Mouse (Mus musculus): ENCODE measurements around the gene Cog5. TPM values are rescaled to one million over a fixed set of nuclear protein-coding genes. Genes with fewer than 3 reads are reported as not detected.

The Cog5 gene
- polyA plus RNA-seq, 1 experiment from 2014 or later, result 31.3 TPM

DNA sequence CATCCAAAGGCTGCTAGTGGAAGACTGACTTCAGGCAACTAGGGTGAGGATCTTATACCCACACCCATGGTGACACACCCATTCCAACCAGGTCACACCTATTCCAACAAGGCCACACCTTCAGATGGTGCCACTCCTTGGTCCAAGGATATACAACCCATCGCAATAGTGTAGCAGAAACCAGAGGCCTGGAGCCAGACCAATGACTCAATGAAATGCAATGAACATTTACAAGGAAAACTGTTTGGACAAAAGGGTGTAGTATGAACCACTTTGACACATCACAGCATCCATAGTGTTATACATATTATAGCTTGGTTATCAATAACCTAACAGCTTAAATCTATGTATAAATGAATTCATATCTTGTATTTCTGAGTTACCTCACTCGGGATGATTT, 194.9 kb downstream of the Cog5 start:
- no peak for ATAC-seq (ENCODE audit: insufficient read depth, low FRiP score)
- no peak overlapping the region for H3K4me3 ChIP-seq (replicated peaks; ENCODE audit: low read length)
- H3K36me3 ChIP-seq (ENCODE audit: control insufficient read depth, insufficient read depth, low read length), result no peaks in the 10 kb centered on the region
- no peaks in the 10 kb centered on the region for H3K4me1 ChIP-seq (ENCODE audit: control insufficient read depth, insufficient read depth, low read length)
- no peaks in the 10 kb centered on the region for H3K27me3 ChIP-seq (ENCODE audit: control insufficient read depth, insufficient read depth, low read length)
- 94% methylated on average over 2 of the region's 2 CpGs for WGBS
- H3K9ac ChIP-seq (ENCODE audit: low read length), result no peak overlapping the region
- no peaks in the 10 kb centered on the region for H3K9me3 ChIP-seq (replicated peaks; ENCODE audit: control insufficient read depth, low read length)
- H3K27ac ChIP-seq (ENCODE audit: low read length), result no peak overlapping the region
- H3K4me2 ChIP-seq (ENCODE audit: low read depth, low read length), result no peak overlapping the region

DNA sequence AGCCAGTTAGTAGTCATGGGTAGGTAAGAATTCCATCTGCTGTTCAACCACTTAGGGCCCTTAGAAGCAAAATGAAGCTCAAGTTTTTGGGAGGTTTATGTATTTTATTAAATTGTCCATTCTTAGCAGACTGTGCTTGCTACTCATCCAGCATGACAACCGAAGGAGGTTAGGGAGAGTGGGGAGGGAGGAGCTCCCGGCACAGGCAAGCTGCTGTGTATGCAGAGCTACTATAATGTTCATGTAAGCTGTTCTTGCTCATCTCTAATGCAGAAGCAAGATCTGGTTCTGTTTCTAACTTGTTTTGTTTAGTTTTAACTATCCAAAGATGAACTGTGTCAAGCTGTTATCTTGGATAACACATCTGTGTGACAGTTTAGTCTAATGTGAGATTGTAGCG, 199.4 kb downstream of the Cog5 start:
- Histone ChIP-seq H3K4me3 (replicated peaks; ENCODE audit: low read length) (no peak overlapping the region), H3K4me2 (ENCODE audit: low read depth, low read length) (no peak overlapping the region), H3K27me3 (ENCODE audit: control insufficient read depth, insufficient read depth, low read length) (no peaks in the 10 kb centered on the region), H3K9ac (ENCODE audit: low read length) (no peak overlapping the region), H3K4me1 (ENCODE audit: control insufficient read depth, insufficient read depth, low read length) (no peaks in the 10 kb centered on the region), H3K36me3 (ENCODE audit: control insufficient read depth, insufficient read depth, low read length) (no peaks in the 10 kb centered on the region), H3K27ac (ENCODE audit: low read length) (no peak overlapping the region), H3K9me3 (replicated peaks; ENCODE audit: control insufficient read depth, low read length) (no peaks in the 10 kb centered on the region)
- no peak for ATAC-seq (ENCODE audit: insufficient read depth, low FRiP score)
- 61% methylated on average over 3 of the region's 3 CpGs for WGBS

DNA sequence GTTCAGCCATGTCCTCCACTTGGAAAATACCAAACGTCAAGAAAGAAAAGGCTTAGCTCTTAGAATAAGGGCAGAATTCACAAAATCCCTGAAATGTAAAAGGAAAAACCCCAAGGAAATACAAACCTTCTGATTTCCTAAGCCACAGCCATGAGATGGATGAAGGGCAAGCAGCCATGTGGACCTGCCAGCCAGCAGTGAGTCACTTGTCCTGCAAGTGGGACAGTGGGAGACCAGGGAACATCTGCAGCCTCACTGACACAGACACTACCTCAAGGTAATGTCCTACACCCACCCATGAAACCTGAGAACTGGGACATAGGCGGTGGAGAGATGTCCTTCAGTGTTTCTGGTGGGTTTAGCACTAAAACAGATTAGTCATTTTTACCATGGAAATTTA, 200.1 kb downstream of the Cog5 start:
- no peak overlapping the region for H3K4me2 ChIP-seq (ENCODE audit: low read depth, low read length)
- no peaks in the 10 kb centered on the region for H3K4me1 ChIP-seq (ENCODE audit: control insufficient read depth, insufficient read depth, low read length)
- WGBS, result 73% methylated on average over 2 of the region's 2 CpGs
- H3K9me3 ChIP-seq (replicated peaks; ENCODE audit: control insufficient read depth, low read length), result no peaks in the 10 kb centered on the region
- H3K4me3 ChIP-seq (replicated peaks; ENCODE audit: low read length), result no peak overlapping the region
- ATAC-seq (ENCODE audit: insufficient read depth, low FRiP score), result no peak
- H3K36me3 ChIP-seq (ENCODE audit: control insufficient read depth, insufficient read depth, low read length), result no peaks in the 10 kb centered on the region
- no peaks in the 10 kb centered on the region for H3K27me3 ChIP-seq (ENCODE audit: control insufficient read depth, insufficient read depth, low read length)
- H3K27ac ChIP-seq (ENCODE audit: low read length), result no peak overlapping the region
- no peak overlapping the region for H3K9ac ChIP-seq (ENCODE audit: low read length)

DNA sequence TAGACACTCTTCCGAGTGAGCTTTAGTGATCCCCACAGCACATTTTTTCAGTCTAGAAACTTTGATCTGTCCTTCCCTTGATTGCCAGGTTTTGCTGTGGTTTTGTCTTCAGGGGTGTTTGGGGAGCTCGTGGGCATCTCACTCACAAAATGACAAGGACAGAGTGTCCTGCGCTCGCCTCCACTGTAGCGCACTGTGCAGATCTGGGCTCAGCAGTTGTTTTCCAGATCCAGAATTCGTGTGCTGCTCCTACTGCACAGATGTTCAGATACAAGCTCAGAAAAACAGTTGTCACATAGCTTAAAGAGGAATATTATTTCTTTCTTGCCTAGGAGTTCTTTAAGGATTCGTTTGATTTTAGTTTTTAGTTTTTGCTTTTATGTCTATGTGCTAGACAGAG, 203.1 kb downstream of the Cog5 start:
- Histone ChIP-seq H3K36me3 (ENCODE audit: control insufficient read depth, insufficient read depth, low read length) (no peaks in the 10 kb centered on the region), H3K9me3 (replicated peaks; ENCODE audit: control insufficient read depth, low read length) (no peaks in the 10 kb centered on the region), H3K4me2 (ENCODE audit: low read depth, low read length) (no peak overlapping the region), H3K4me3 (replicated peaks; ENCODE audit: low read length) (no peak overlapping the region), H3K27ac (ENCODE audit: low read length) (no peak overlapping the region), H3K9ac (ENCODE audit: low read length) (no peak overlapping the region), H3K27me3 (ENCODE audit: control insufficient read depth, insufficient read depth, low read length) (no peaks in the 10 kb centered on the region), H3K4me1 (ENCODE audit: control insufficient read depth, insufficient read depth, low read length) (no peaks in the 10 kb centered on the region)
- ATAC-seq (ENCODE audit: insufficient read depth, low FRiP score), result no peak
- WGBS, result 86% methylated on average over 7 of the region's 7 CpGs

DNA sequence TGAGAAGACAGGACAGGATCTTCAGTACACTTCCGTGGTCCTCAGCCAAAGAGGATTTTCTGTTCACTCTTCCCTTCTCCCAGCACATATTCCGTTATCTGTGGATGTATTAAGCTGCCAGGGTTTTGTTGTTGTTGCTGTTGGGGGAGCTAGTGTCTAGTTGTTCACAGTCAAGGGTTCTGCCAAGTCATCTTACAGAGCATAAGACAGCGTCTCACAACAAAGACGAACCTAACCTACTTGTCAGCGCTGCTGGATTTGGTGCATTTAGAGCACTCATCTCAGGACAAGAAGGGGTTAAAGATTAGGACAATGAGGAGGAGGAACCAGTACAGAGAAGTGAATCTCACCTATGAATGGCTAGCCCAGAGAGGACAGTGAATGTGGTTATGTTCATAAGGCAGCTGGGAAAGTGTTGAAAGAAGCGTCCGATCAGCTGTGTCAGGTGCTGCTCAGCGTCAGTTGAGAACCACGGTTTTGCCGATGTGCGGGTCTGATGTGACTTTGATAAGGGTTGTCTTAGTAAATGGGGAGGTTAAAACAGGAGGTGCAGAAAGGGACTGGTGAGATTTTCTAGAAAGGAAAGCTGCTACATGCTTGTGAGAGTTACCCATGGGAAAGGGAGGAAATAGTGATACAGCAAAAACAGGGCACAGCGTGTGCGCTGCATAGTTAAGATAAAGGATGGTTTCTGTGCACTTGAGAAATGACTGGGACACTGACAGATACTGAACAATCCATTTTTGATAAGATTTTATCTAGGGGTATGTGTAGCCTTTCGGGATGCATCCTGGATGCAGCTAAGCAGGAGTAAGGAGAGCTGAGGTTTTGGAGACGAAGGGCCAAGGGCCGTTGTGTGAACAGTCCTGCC, 208.2 kb downstream of the Cog5 start:
- no peak overlapping the region for H3K4me3 ChIP-seq (replicated peaks; ENCODE audit: low read length)
- H3K27me3 ChIP-seq (ENCODE audit: control insufficient read depth, insufficient read depth, low read length), result no peaks in the 10 kb centered on the region
- no peaks in the 10 kb centered on the region for H3K36me3 ChIP-seq (ENCODE audit: control insufficient read depth, insufficient read depth, low read length)
- no peak overlapping the region for H3K9ac ChIP-seq (ENCODE audit: low read length)
- no peak for ATAC-seq (ENCODE audit: insufficient read depth, low FRiP score)
- no peak overlapping the region for H3K27ac ChIP-seq (ENCODE audit: low read length)
- H3K9me3 ChIP-seq (replicated peaks; ENCODE audit: control insufficient read depth, low read length), result no peaks in the 10 kb centered on the region
- H3K4me1 ChIP-seq (ENCODE audit: control insufficient read depth, insufficient read depth, low read length), result no peaks in the 10 kb centered on the region
- WGBS, result 81% methylated on average over 16 of the region's 16 CpGs
- no peak overlapping the region for H3K4me2 ChIP-seq (ENCODE audit: low read depth, low read length)

DNA sequence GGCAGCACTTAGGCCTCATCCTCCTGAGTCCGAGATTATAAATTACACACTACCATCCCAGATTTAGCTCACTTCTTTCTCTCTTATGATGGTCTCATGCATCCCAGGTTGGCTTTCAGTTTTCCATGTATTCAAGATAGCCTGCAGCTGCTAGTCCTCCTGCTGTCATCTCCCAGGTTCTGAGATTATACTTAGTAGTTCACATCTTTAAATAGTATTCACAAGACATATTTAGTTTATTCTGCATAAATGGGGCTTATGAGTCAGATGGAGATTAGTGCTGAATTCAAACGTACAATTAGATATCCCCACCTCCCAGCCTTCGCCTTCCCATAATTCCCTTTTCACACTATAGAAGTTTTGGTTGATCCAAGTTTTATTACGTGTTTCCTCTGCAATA, 222.1 kb downstream of the Cog5 start:
- Histone ChIP-seq H3K4me3 (replicated peaks; ENCODE audit: low read length) (no peak overlapping the region), H3K4me2 (ENCODE audit: low read depth, low read length) (no peak overlapping the region), H3K9me3 (replicated peaks; ENCODE audit: control insufficient read depth, low read length) (no peaks in the 10 kb centered on the region), H3K9ac (ENCODE audit: low read length) (no peak overlapping the region), H3K36me3 (ENCODE audit: control insufficient read depth, insufficient read depth, low read length) (no peaks in the 10 kb centered on the region), H3K27ac (ENCODE audit: low read length) (no peak overlapping the region), H3K27me3 (ENCODE audit: control insufficient read depth, insufficient read depth, low read length) (no peaks in the 10 kb centered on the region), H3K4me1 (ENCODE audit: control insufficient read depth, insufficient read depth, low read length) (no peaks in the 10 kb centered on the region)
- no peak for ATAC-seq (ENCODE audit: insufficient read depth, low FRiP score)
- WGBS, result 80% methylated on average over 4 of the region's 4 CpGs

DNA sequence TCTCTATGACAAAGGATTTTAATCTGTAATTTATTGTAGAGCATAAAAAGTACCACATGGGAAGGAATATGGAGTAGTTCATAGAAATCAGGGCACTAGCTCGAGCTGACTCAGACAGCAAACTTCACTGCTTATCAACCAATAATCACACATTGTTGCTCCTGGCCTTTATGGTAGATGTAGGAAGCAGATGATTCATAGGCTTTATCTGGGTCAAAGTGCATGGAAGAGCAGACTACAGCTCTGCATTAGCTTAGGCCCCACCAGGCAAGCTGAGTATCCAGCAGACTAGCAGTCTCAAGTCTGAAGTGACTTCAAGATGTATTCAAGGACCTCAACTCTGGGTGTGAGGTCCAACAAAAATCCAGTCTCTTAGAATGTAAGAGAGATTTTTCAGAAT, 228.1 kb downstream of the Cog5 start:
- ATAC-seq (ENCODE audit: insufficient read depth, low FRiP score), result no peak
- Histone ChIP-seq H3K9me3 (replicated peaks; ENCODE audit: control insufficient read depth, low read length) (no peaks in the 10 kb centered on the region), H3K4me3 (replicated peaks; ENCODE audit: low read length) (no peak overlapping the region), H3K4me1 (ENCODE audit: control insufficient read depth, insufficient read depth, low read length) (no peaks in the 10 kb centered on the region), H3K27ac (ENCODE audit: low read length) (no peak overlapping the region), H3K9ac (ENCODE audit: low read length) (no peak overlapping the region), H3K36me3 (ENCODE audit: control insufficient read depth, insufficient read depth, low read length) (no peaks in the 10 kb centered on the region), H3K4me2 (ENCODE audit: low read depth, low read length) (no peak overlapping the region), H3K27me3 (ENCODE audit: control insufficient read depth, insufficient read depth, low read length) (no peaks in the 10 kb centered on the region)
- WGBS, result 46% methylated on average over 1 of the region's 1 CpGs

DNA sequence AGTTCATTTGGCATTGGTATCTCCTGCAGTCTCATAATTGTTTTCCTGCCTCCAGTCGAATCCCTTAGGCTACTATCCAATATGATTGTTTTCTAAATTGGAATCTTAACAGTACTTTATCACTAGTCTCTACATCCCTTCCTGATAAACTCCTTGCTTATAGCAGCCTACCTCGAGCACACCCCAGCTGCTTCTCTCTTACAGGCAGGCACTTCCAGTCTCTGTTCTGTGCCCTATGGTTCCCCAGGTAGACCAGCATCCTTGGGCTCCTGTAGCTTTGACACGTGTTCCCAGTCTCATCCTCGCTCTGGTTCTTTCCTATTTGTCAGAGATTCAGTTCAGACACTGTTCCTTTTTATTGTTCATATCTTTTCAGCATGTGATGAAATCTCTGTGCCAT, 229.7 kb downstream of the Cog5 start:
- Histone ChIP-seq H3K4me3 (replicated peaks; ENCODE audit: low read length) (no peak overlapping the region), H3K36me3 (ENCODE audit: control insufficient read depth, insufficient read depth, low read length) (no peaks in the 10 kb centered on the region), H3K9ac (ENCODE audit: low read length) (no peak overlapping the region), H3K4me2 (ENCODE audit: low read depth, low read length) (no peak overlapping the region), H3K4me1 (ENCODE audit: control insufficient read depth, insufficient read depth, low read length) (no peaks in the 10 kb centered on the region), H3K9me3 (replicated peaks; ENCODE audit: control insufficient read depth, low read length) (no peaks in the 10 kb centered on the region), H3K27ac (ENCODE audit: low read length) (no peak overlapping the region), H3K27me3 (ENCODE audit: control insufficient read depth, insufficient read depth, low read length) (no peaks in the 10 kb centered on the region)
- no peak for ATAC-seq (ENCODE audit: insufficient read depth, low FRiP score)
- 81% methylated on average over 4 of the region's 4 CpGs for WGBS

DNA sequence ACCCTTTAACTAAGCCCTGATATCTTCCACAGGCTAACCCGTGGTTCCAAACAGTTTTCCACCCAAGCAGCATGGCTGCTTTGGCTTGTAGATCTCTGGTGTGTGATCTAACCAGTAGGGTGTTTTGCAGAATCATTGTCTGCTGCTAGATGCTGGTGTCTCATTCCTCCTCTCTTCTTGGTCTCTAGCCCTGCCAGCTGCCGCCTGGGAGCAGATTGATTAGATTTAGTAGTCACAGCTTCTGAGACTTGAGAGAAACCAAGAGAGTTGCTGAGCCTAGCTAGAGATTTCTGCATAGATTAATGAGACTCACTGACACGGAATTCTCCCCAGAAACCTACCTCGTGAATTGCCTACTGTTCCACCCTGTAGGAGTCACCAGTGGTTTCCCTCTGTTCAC, 230.4 kb downstream of the Cog5 start:
- ATAC-seq (ENCODE audit: insufficient read depth, low FRiP score), result no peak
- no peak overlapping the region for H3K4me3 ChIP-seq (replicated peaks; ENCODE audit: low read length)
- H3K9me3 ChIP-seq (replicated peaks; ENCODE audit: control insufficient read depth, low read length), result no peaks in the 10 kb centered on the region
- WGBS, result 79% methylated on average over 4 of the region's 4 CpGs
- no peaks in the 10 kb centered on the region for H3K27me3 ChIP-seq (ENCODE audit: control insufficient read depth, insufficient read depth, low read length)
- H3K27ac ChIP-seq (ENCODE audit: low read length), result no peak overlapping the region
- no peaks in the 10 kb centered on the region for H3K36me3 ChIP-seq (ENCODE audit: control insufficient read depth, insufficient read depth, low read length)
- no peak overlapping the region for H3K4me2 ChIP-seq (ENCODE audit: low read depth, low read length)
- no peaks in the 10 kb centered on the region for H3K4me1 ChIP-seq (ENCODE audit: control insufficient read depth, insufficient read depth, low read length)
- no peak overlapping the region for H3K9ac ChIP-seq (ENCODE audit: low read length)

Data from stomach, embryonic 16.5 days (tissue).